Mouse (Mus musculus) liver, embryonic 14.5 days (tissue): ENCODE results near the gene Vwa5b1. TPM values are rescaled to one million over a fixed set of nuclear protein-coding genes. Genes with fewer than 3 reads are reported as not detected.

Experiments
- ATAC-seq: fragments of 200-750 bp; cut with Nextera tagmentation; 2 replicates; pipeline ENCODE4 v1.8.0; 2017; ENCODE audit warnings: moderate number of reproducible peaks, mild to moderate bottlenecking, moderate library complexity; ENCODE audit not compliant: insufficient read depth
- DNase-seq, 3 experiments: peaks; one replicate each; pipeline ENCODE4 v3.0.0-alpha.2; 2012 to 2013; ENCODE audit warnings: low read depth in 3 of 3, low spot score in 3 of 3
- H3K27ac ChIP-seq: fragments of 300-500 bp; sonication (generic); 2 replicates; pipeline ENCODE4 v1.5.1; 2014; ENCODE audit warnings: moderate library complexity, mild to moderate bottlenecking, control low read depth, inconsistent platforms
- H3K27me3 ChIP-seq: fragments of 300-500 bp; sonication (generic); 2 replicates; pipeline ENCODE4 v1.6.1; 2014; ENCODE audit warnings: mild to moderate bottlenecking, low read length, moderate library complexity; ENCODE audit not compliant: control insufficient read depth, insufficient read depth
- H3K36me3 ChIP-seq: fragments of 300-500 bp; sonication (generic); replicated peaks from 2 replicates; pipeline ENCODE4 v1.6.1; 2014; ENCODE audit warnings: low read depth; ENCODE audit not compliant: control insufficient read depth, insufficient read depth
- H3K4me1 ChIP-seq, 2 experiments: fragments of 200-500 bp in 1 of 2; fragments of 300-500 bp in 1 of 2; sonication (generic) in 1 of 2; replicated peaks; 2 replicates each; pipeline ENCODE4 v1.6.1; 2012 to 2014; ENCODE audit warnings: antibody characterized with exemption in 1 of 2, inconsistent platforms in 1 of 2, low read length in 1 of 2; ENCODE audit not compliant: control insufficient read depth in 2 of 2, insufficient read depth in 2 of 2
- H3K4me2 ChIP-seq: fragments of 300-500 bp; sonication (generic); 2 replicates; pipeline ENCODE4 v1.6.1; 2014; ENCODE audit warnings: low read depth, mild to moderate bottlenecking, control low read depth, moderate library complexity
- H3K4me3 ChIP-seq, 2 experiments: fragments of 200-500 bp in 1 of 2; fragments of 300-500 bp in 1 of 2; sonication (generic) in 1 of 2; 2 replicates each; pipeline ENCODE4 v1.5.1; 2012 to 2014; ENCODE audit warnings: low read depth in 2 of 2, low read length in 2 of 2, mild to moderate bottlenecking in 2 of 2, control low read depth in 1 of 2, inconsistent platforms in 1 of 2, moderate library complexity in 1 of 2; ENCODE audit not compliant: insufficient read depth in 1 of 2
- H3K9ac ChIP-seq: fragments of 300-500 bp; sonication (generic); replicated peaks from 2 replicates; pipeline ENCODE4 v1.6.1; 2014; ENCODE audit warnings: mild to moderate bottlenecking, control low read depth, moderate library complexity
- H3K9me3 ChIP-seq: fragments of 300-500 bp; sonication (generic); 2 replicates; pipeline ENCODE4 v1.6.1; 2016; ENCODE audit warnings: low read length, mixed read lengths; ENCODE audit not compliant: control insufficient read depth
- CTCF ChIP-seq: IDR thresholded peaks from 2 replicates; pipeline ENCODE4 v1.5.1; 2016; ENCODE audit warnings: antibody characterized with exemption, low read depth, control low read depth
- EP300 ChIP-seq: IDR thresholded peaks from 2 replicates; pipeline ENCODE4 v1.6.1; 2016; ENCODE audit warnings: antibody characterized with exemption, low read depth
- WGBS: fragments of 180-500 bp; shearing (Covaris S2); extraction: QIAGEN DNeasy Blood & Tissue Kit; methylation state at CpG from one replicate; pipeline ENCODE4 v1.1.7; 2014; ENCODE audit not compliant: insufficient replicate concordance; 5-methylcytosine and 5-hydroxymethylcytosine counted together
- polyA plus RNA-seq, 2 experiments: library from polyadenylated mRNA; depleted of rRNA in 1 of 2; stranded (reverse) in 1 of 2; unstranded in 1 of 2; fragments of >200 nt; fragmentation: Nextera tagmentation in 1 of 2; extraction: Ambion mirVana in 1 of 2; gene quantifications; 2 replicates each; pipeline versions ENCODE4 v1.2.1 to v1.2.3; 2012 to 2014

Gene Vwa5b1
- polyA plus RNA-seq, 2 experiments: not detected

DNA sequence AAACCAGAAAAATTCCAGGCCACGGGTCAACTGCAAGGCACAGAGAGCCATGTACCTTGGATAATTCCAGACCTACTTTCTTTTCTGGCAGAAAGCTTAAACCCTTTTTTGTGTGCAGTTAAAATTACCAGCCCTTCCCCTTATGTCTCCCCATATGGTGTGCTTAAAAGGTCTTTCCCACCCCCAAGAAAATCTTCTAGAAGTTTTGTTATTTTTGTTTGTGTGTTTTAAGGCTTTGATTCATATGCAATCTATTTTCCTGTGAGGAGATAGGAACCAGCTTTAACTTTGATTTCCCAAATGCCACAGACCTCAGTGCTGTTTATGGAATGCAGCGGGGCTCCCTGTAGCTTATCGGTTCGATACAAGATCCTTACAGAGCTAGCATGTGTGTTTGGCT lies 53.2 kb downstream of the Vwa5b1 start:
- H3K9ac ChIP-seq: no peak overlapping the region
- no peak for ATAC-seq
- 60% methylated on average over 4 of the region's 4 CpGs for WGBS
- H3K4me3 ChIP-seq: no peak overlapping the region
- TF ChIP-seq CTCF: no peak
- TF ChIP-seq EP300: no peak
- no peaks in the 10 kb centered on the region for H3K9me3 ChIP-seq
- no peaks in the 10 kb centered on the region for H3K27me3 ChIP-seq
- DNase-seq: no peak
- no peaks in the 10 kb centered on the region for H3K36me3 ChIP-seq
- H3K4me1 ChIP-seq: no peaks in the 10 kb centered on the region
- no peak overlapping the region for H3K27ac ChIP-seq
- H3K4me2 ChIP-seq: no peak overlapping the region

- Histone ChIP-seq H3K27me3 (no peaks in the 10 kb centered on the region), H3K36me3 (no peaks in the 10 kb centered on the region), H3K9ac (no peak overlapping the region), H3K4me1 (no peaks in the 10 kb centered on the region), H3K27ac (no peak overlapping the region), H3K9me3 (no peaks in the 10 kb centered on the region), H3K4me2 (no peak overlapping the region), H3K4me3 (no peak overlapping the region)
- TF ChIP-seq EP300 (no peak), CTCF (no peak)
- 55% methylated on average over 19 of the region's 19 CpGs for WGBS
- DNase-seq (no peak), ATAC-seq (no peak)
Measured at GRCm38 (mm10) chr4:138578406-138578805, 57.3 kb downstream of the Vwa5b1 start.

GRCm38 (mm10) chr4:138576661-138577060 lies 59.0 kb downstream of the Vwa5b1 start:
- no peak overlapping the region for H3K9ac ChIP-seq
- H3K36me3 ChIP-seq: no peaks in the 10 kb centered on the region
- no peak overlapping the region for H3K4me2 ChIP-seq
- TF ChIP-seq EP300 (no peak), CTCF (no peak)
- H3K27me3 ChIP-seq: no peaks in the 10 kb centered on the region
- no peaks in the 10 kb centered on the region for H3K9me3 ChIP-seq
- WGBS: 75% methylated on average over 3 of the region's 4 CpGs
- no peak overlapping the region for H3K27ac ChIP-seq
- no peak overlapping the region for H3K4me3 ChIP-seq
- H3K4me1 ChIP-seq: no peaks in the 10 kb centered on the region
- ATAC-seq (no peak), DNase-seq (no peak)

DNA sequence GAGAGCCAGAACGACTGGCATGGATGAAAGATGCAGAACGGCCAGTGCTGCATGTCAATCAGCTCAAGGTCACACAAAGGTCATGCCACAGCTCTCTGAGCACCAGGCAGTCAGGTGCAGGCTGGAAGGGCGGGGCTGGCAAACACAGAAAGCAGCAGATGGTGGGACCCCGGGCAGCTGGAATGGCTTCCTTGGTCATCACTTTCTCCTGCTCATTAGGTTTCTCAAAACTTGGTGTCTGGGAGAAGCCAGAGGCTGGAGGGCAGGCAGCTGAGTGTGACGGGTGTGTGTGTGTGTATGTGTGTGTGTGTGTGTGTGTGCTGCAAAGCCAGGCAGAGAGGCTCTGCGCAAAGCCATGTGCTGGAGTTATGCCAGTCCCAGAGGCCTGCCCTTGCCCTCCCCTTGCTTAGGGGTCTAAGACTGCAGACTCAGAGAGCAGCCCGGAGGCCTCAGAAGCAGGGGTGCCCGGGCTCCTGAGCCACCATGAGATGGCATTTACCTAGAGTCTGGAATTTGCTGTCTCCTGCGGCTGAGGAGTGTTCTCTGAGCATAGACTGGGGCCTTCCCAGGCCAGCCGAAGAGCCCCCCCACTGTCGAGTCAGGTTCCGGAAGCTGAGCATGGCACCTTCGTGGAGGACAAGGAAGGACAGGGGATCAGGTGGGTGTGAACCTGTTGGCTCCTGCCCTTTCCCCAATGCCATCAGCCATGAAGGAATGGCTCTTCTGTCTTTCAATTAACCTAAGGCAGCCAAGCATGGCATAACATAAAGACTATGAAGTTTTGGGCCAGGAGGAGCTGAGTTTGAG lies 60.7 kb downstream of the Vwa5b1 start:
- Histone ChIP-seq H3K27ac (no peak overlapping the region), H3K36me3 (no peaks in the 10 kb centered on the region), H3K9ac (no peak overlapping the region), H3K4me1 (no peaks in the 10 kb centered on the region), H3K9me3 (no peaks in the 10 kb centered on the region), H3K27me3 (no peaks in the 10 kb centered on the region), H3K4me3 (no peak overlapping the region), H3K4me2 (no peak overlapping the region)
- DNase-seq (no peak), ATAC-seq (no peak)
- 57% methylated on average over 13 of the region's 13 CpGs for WGBS
- TF ChIP-seq CTCF (no peak), EP300 (no peak)

- DNase-seq: no peak
- Histone ChIP-seq H3K4me2 (no peak overlapping the region), H3K9ac (no peak overlapping the region), H3K36me3 (no peaks in the 10 kb centered on the region), H3K9me3 (no peaks in the 10 kb centered on the region), H3K27me3 (no peaks in the 10 kb centered on the region), H3K4me3 (no peak overlapping the region), H3K4me1 (0 out of 4 replicates have a peak, but pooled peaks cover 0 to 2% of the 10 kb centered on the region in 2 experiments), H3K27ac (no peak overlapping the region)
- ATAC-seq: no peak
- WGBS: 42% methylated on average over 11 of the region's 11 CpGs
- TF ChIP-seq CTCF (no peak), EP300 (no peak)
Measured at GRCm38 (mm10) chr4:138569928-138570327, 65.8 kb downstream of the Vwa5b1 start.
